Mouse (Mus musculus): ENCODE measurements at regions not wholly inside any gene's neighbourhood (a gene's known extent, or its start where the extent isn't known, plus 50 kb on each side); places are given as distances from the start of the nearest gene placed in this dataset.

DNA sequence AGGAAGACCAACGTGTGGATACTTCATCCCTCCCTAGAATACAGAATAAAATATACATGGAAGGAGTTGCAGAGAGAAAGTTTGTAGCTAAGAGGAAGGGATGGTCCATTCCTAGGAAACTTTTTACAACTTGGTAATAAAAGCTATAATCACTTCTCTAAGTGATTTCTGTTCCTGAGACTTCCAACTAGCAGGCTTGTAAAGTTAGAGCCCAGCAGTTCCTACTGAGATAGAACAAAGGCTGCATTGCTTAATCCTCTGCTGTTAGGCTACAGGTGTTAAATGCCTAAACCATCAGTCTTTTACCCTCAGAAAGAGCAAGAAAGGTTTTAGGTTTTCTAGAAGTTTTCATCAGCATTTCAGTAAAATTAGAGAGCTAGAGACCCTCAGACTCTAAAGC lies 209.2 kb downstream of the Gm7361 start:
- 54% methylated on average over 1 of the region's 1 CpGs for WGBS
- Histone ChIP-seq H3K27ac (replicated peaks; ENCODE audit: low read depth, low read length) (no peak overlapping the region), H3K9ac (ENCODE audit: low read depth, low read length, severe bottlenecking) (no peak overlapping the region), H3K4me3 (replicated peaks; ENCODE audit: low read length) (no peak overlapping the region), H3K36me3 (ENCODE audit: control insufficient read depth, insufficient read depth, low read length) (no peaks in the 10 kb centered on the region), H3K27me3 (ENCODE audit: control insufficient read depth, insufficient read depth, low read length) (no peaks in the 10 kb centered on the region), H3K4me1 (ENCODE audit: control insufficient read depth, insufficient read depth, low read length) (no peaks in the 10 kb centered on the region), H3K4me2 (replicated peaks; ENCODE audit: low read depth, low read length, severe bottlenecking) (no peak overlapping the region), H3K9me3 (ENCODE audit: control insufficient read depth, low read length) (no peaks in the 10 kb centered on the region)
- ATAC-seq (ENCODE audit: low FRiP score, low read depth) = no peak
- no peak for DNase-seq (ENCODE audit: low spot score)
- no peak for TF ChIP-seq POLR2A (IDR thresholded peaks at IDR 0.05; ENCODE audit: borderline replicate concordance, extremely low read depth, insufficient read depth, insufficient read length)

DNA sequence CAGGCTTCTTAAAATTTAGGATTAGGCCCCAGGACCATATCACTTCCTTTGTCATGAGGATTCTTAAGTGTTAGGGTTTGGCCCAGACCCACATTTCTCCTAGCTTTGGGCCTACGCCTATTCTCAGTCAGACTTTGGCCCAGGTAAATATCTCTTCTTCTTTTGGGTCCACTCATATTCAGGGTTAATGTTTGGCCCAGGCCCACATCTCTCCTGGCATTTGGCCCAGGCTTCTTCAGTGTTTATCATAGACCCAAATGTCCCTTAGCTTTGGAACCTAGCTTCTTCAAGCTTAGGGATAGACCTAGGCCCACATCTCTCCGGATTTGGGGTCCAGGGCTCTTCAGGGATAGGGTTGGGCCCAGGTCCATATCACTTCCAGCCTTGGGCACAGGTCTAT lies 228.2 kb downstream of the Gm7361 start:
- H3K4me1 ChIP-seq (ENCODE audit: control insufficient read depth, insufficient read depth, low read length) = no peaks in the 10 kb centered on the region
- ATAC-seq (ENCODE audit: low FRiP score, low read depth) (no peak), DNase-seq (ENCODE audit: low spot score) (no peak)
- no peak overlapping the region for H3K27ac ChIP-seq (replicated peaks; ENCODE audit: low read depth, low read length)
- no peaks in the 10 kb centered on the region for H3K27me3 ChIP-seq (ENCODE audit: control insufficient read depth, insufficient read depth, low read length)
- 81% methylated on average over 2 of the region's 2 CpGs for WGBS
- H3K4me3 ChIP-seq (replicated peaks; ENCODE audit: low read length) = no peak overlapping the region
- TF ChIP-seq POLR2A (IDR thresholded peaks at IDR 0.05; ENCODE audit: borderline replicate concordance, extremely low read depth, insufficient read depth, insufficient read length) = no peak
- no peak overlapping the region for H3K4me2 ChIP-seq (replicated peaks; ENCODE audit: low read depth, low read length, severe bottlenecking)
- H3K36me3 ChIP-seq (ENCODE audit: control insufficient read depth, insufficient read depth, low read length) = no peaks in the 10 kb centered on the region
- H3K9ac ChIP-seq (ENCODE audit: low read depth, low read length, severe bottlenecking) = no peak overlapping the region
- no peaks in the 10 kb centered on the region for H3K9me3 ChIP-seq (ENCODE audit: control insufficient read depth, low read length)

DNA sequence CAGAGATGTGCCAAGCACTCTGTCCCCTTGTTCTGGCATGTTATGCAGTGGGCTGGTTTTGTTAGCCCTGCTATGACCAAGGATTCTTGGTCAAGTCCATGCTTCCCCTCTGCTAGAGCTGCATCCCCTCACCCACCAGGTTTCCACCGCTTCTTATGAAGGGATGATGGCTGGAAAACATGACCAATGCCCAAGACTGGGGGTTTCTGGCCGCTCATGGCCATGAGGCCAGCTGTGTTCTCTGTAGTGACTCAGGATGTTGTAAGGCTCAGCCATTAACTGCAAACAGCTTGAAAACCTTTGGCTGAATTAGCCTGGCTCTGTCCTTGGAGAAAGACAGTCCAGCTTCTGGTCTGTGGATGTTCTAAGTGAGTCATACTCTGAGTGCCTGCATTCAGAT lies 236.5 kb downstream of the Gm7361 start:
- Histone ChIP-seq H3K27ac (replicated peaks; ENCODE audit: low read depth, low read length) (no peak overlapping the region), H3K9me3 (ENCODE audit: control insufficient read depth, low read length) (no peaks in the 10 kb centered on the region), H3K4me3 (replicated peaks; ENCODE audit: low read length) (no peak overlapping the region), H3K27me3 (ENCODE audit: control insufficient read depth, insufficient read depth, low read length) (no peaks in the 10 kb centered on the region), H3K4me2 (replicated peaks; ENCODE audit: low read depth, low read length, severe bottlenecking) (no peak overlapping the region), H3K9ac (ENCODE audit: low read depth, low read length, severe bottlenecking) (no peak overlapping the region), H3K36me3 (ENCODE audit: control insufficient read depth, insufficient read depth, low read length) (no peaks in the 10 kb centered on the region), H3K4me1 (ENCODE audit: control insufficient read depth, insufficient read depth, low read length) (no peaks in the 10 kb centered on the region)
- TF ChIP-seq POLR2A (IDR thresholded peaks at IDR 0.05; ENCODE audit: borderline replicate concordance, extremely low read depth, insufficient read depth, insufficient read length) = no peak
- 84% methylated on average over 2 of the region's 2 CpGs for WGBS
- DNase-seq (ENCODE audit: low spot score) (no peak), ATAC-seq (ENCODE audit: low FRiP score, low read depth) (no peak)

GRCm38 (mm10) chr5:26497641-26498430 lies 240.3 kb downstream of the Gm7361 start:
- Histone ChIP-seq H3K4me3 (replicated peaks; ENCODE audit: low read length) (no peak overlapping the region), H3K27ac (replicated peaks; ENCODE audit: low read depth, low read length) (no peak overlapping the region), H3K36me3 (ENCODE audit: control insufficient read depth, insufficient read depth, low read length) (no peaks in the 10 kb centered on the region), H3K9me3 (ENCODE audit: control insufficient read depth, low read length) (no peaks in the 10 kb centered on the region), H3K4me1 (ENCODE audit: control insufficient read depth, insufficient read depth, low read length) (no peaks in the 10 kb centered on the region), H3K4me2 (replicated peaks; ENCODE audit: low read depth, low read length, severe bottlenecking) (no peak overlapping the region), H3K9ac (ENCODE audit: low read depth, low read length, severe bottlenecking) (no peak overlapping the region), H3K27me3 (ENCODE audit: control insufficient read depth, insufficient read depth, low read length) (no peaks in the 10 kb centered on the region)
- no peak for TF ChIP-seq POLR2A (IDR thresholded peaks at IDR 0.05; ENCODE audit: borderline replicate concordance, extremely low read depth, insufficient read depth, insufficient read length)
- ATAC-seq (ENCODE audit: low FRiP score, low read depth) (no peak), DNase-seq (ENCODE audit: low spot score) (no peak)
- WGBS = 69% methylated on average over 2 of the region's 2 CpGs

DNA sequence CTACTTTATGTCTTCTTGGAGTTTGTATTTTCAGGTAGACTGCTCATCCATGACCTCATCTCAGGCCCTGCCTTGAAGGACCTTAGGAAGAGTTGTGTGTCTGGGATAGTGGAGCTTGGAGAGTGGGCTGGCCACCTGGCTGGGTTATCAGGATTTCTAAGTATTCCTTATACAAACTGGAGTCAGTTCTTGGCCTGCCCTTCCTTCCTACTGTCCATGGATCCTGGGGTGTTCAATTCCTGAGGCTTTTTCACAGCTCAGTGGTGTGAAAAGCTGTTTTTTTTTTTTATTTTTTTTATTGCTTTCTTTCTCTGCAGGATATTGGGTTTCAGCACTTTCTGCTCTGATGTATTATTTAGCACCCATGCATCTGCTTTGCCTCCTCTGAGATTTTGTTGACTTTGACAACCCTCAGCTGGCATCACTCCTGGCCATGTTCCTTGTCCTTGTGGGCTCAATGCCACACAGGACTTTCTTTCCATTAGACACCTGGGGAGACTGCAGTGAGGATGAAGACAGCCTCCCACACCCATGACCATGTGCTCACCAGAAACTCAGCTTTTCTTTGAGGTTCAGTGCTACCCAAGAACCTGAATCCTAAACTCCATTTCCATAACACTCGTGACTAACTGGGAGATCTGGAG lies 252.2 kb downstream of the Gm7361 start:
- Histone ChIP-seq H3K4me3 (replicated peaks; ENCODE audit: low read length) (no peak overlapping the region), H3K9me3 (ENCODE audit: control insufficient read depth, low read length) (no peaks in the 10 kb centered on the region), H3K27ac (replicated peaks; ENCODE audit: low read depth, low read length) (no peak overlapping the region), H3K36me3 (ENCODE audit: control insufficient read depth, insufficient read depth, low read length) (no peaks in the 10 kb centered on the region), H3K4me2 (replicated peaks; ENCODE audit: low read depth, low read length, severe bottlenecking) (no peak overlapping the region), H3K9ac (ENCODE audit: low read depth, low read length, severe bottlenecking) (no peak overlapping the region), H3K27me3 (ENCODE audit: control insufficient read depth, insufficient read depth, low read length) (no peaks in the 10 kb centered on the region), H3K4me1 (ENCODE audit: control insufficient read depth, insufficient read depth, low read length) (no peaks in the 10 kb centered on the region)
- ATAC-seq (ENCODE audit: low FRiP score, low read depth) (no peak), DNase-seq (ENCODE audit: low spot score) (no peak)
- WGBS = 62% methylated on average over 1 of the region's 1 CpGs
- no peak for TF ChIP-seq POLR2A (IDR thresholded peaks at IDR 0.05; ENCODE audit: borderline replicate concordance, extremely low read depth, insufficient read depth, insufficient read length)
